Mouse (Mus musculus): ENCODE measurements at regions not wholly inside any gene's neighbourhood (a gene's known extent, or its start where the extent isn't known, plus 50 kb on each side); places are given as distances from the start of the nearest gene placed in this dataset.

DNA sequence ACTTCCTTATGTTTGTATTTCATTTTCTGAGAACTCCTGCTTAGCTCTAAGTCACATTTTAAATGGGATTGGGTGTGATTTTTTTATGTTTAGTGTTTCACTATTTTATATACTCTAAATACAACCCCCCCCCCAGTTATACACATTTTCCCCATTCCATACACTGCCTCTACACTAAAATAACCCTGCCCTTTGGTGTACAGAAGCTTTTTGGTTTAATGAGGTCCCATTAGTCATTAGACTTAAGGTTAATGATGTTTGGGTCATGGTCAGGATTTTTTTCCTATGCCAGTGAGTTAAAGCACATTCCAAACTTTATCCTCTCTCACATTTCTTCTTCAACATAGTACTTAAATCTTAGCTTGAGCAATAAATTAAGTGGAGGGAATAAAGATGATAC is 149.2 kb downstream of the Tinag start:
- DNase-seq: no peak

DNA sequence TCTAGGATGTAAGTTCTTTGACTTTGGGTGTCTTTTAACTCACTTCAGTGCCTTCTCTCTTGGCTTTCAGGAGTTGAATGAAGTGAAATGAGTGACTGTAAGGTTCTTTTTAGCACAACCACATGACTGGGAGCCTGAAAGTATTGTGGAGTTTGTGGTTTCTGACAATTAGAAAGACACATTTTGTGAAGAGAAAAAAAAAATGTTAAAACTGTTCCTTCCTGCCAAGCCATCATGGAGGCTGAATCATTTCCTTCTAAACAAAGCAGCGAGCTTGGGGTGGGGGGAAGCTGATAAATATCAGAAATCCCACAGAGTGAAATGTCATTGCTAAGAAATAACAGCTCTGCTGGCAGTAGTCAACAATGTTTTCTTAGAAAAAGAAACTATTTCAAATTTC is 163.8 kb downstream of the Tinag start:
- no peak for DNase-seq

DNA sequence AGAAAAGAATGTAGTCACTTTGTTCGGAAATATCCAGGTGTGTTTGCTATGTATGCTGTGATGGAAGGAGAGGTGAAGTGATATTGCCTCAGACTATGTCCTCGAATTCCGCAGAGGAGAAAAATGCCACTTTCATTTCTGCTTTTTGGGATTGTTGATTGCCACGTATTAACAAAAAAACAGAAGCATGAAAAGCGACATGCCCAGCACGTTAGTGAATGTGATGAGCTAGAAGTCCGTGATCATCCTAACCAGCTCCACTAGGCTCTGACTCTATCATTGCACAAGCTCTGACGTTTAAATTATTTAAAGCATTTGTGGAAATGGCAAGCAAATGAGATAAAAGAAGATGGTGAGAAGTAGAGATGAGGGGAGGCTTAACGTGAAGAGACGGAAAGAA is 169.6 kb downstream of the Tinag start:
- no peak for DNase-seq

DNA sequence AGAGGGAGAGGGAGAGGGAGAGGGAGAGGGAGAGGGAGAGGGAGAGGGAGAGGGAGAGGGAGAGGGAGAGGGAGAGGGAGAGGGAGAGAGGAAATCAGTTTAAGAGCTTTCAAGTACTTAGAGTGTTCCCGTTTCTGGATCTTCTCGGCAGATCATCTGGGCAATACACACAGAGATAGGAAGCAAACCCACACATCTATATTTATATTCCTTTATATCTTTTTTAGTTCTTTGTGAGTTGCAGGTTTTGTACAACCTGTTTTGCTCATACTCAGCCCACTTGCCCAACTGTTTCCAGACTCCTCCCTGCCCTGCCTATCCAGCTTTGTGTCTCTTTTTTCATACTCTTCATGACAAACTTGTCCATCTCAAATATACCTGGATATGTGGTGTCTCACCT is 173.2 kb downstream of the Tinag start:
- DNase-seq: no peak

DNA sequence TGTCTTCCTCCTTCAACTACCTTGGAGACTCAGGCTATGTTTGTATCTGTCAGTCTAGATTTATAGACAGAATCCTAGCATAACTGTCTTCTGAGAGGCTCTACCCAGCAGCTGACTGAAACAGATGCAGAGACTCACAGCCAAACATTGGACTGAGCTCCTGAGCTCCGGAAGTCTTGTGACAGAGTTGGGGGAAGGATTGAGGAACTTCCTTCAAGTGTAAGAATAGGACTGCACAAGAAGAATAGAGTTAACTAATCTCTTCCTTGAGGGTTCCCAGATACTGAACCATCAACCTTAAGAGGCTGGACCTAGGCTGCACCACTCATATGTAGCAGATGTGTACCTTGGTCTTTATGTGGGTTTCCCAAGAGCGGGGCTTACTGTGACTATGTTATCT is 176.0 kb downstream of the Tinag start:
- no peak for DNase-seq

DNA sequence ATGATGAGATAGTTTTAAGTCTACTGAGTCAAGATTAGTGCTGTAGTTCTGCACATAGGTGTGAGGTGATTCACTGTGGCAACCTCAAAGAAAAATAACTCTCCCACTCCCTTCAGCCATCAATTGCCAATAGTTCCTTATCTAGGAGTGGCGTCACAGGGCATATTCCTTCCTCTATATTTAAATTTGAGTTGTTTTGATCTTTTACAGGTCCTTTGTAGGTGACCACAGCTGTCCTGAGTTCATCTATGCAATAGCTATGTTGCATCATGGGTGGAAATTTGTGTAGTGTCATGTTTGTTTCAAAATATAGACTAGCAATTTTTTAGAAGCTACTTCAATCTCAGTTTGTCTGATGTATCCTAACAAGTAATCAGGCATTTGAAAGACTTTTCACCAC is 177.0 kb downstream of the Tinag start:
- no peak for DNase-seq

DNA sequence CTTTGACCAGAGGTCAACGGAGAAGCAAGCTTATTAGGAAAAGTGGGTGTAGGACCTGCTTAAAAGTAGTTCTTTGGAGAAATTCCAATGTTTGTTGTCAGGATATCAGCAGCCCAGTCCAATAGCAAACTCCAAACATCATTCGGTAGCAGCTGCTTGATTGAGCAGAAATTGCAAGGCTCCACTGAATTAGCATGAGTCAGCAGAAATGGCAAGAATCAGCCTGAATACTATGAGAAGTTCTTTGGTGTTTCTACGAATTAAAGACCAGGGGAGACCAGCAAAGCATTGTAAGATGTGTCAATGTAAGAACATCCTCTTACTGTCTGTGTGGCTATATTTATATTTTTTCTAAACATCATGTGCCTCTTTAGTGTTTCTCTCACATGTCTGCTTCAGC is 223.4 kb downstream of the Tinag start:
- no peak for DNase-seq

DNA sequence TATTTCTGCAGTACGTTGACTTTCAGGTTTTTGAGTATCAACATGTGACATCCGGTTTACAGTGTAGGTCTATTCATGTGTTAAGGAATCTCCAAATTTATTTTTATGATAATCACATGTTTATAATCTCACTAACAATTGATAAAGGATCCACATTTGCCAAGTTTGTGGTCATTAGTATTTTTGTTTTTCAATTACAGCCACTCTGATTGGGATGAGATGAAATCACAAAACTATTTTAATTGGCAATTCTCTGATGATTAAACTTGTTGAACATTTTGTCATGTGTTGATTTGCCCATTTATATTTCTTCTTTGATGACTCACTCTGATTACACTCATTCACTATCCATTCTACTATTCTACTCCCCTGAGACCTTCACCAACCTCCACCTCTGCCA is 228.0 kb upstream of the Fam83b start:
- no peak for DNase-seq

DNA sequence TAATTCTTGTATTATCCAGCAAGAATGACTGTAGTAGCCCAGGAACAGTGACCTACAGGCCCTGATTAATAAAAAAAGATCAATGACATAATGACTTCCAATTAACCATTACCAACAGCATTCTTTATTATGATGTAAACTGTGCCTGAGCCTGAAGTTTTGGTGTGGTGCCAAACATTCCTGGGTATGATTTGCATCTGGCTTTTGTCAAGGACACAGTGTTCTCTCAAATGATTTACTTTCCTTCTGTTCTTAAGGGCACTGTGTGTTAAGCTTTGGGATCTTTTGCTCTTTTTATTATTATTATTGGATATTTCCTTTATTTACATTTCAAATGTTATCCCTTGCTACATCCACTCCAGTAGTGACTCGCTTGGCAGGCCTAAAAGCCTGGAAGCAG is 221.7 kb upstream of the Fam83b start:
- DNase-seq: peak; percentile 65 to 68
